In the genomic region with DNA sequence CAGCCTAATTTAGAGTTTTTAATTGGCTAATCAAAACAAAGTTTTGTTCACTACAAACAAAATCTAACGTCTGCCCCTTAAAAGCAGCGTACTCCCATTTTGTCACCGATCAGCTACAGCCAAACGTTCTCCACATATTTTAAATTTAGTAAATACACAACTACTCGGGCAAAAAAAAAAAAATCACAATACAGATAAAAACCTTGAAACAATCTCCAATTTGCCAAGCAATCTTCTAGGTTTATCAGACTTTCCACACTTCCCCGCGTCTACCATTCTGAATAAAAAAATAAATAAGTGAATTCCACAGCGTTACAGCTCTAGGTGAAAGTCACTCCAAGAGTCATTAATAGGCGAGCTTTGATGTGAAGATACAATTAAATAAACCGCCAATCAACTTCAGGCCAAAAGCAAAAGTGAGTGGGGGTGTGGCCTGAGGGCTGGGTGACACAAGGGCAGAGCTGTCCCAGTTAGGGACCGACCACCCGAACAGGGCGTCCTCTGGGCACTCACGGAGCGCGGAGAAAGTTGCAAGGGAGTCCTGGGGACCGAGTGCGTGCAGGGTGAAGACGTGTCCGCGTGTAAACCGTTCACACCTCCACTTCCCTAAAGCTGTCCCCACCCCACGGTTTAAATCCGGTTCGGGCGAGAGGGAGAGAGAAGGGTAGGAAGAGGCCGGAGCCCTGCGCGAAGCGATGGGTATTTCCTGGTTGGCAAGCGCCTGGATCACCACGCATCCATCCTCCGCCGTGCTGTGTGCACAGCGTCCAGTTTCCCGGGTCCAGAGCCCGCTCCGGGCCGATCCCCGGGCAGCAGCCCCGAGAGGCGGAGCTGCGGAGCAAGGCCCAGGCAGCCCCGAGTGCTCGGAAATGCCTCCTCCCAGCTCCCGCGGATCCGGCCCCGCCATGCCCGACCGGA, we compare ENCODE assay signal across 8 mouse cellular contexts. TPM values are rescaled to one million over a fixed set of nuclear protein-coding genes. Genes with fewer than 3 reads are reported as not detected.
DNase-seq lines count a peak whose midpoint lies in the region; ATAC-seq lines count a peak whose summit lies in the region.

No protein-coding gene starts in this region.

- H3K27ac ChIP-seq in embryonic facial prominence, embryonic 10.5 days (replicated peaks), result peak overlapping the region; percentile 98
- peak overlapping the region; percentile 93 for H3K27ac ChIP-seq in limb, embryonic 11.5 days (replicated peaks; ENCODE audit: low read depth, low read length)
- H3K27ac ChIP-seq in midbrain, embryonic 13.5 days, result peak overlapping the region; percentile 97

- H3K36me3 ChIP-seq in embryonic facial prominence, embryonic 10.5 days (replicated peaks), result no peaks in the 10 kb centered on the region; the same call in 1 of the 2 replicates
- H3K36me3 ChIP-seq in limb, embryonic 11.5 days (ENCODE audit: control insufficient read depth, insufficient read depth, low read length), result no peaks in the 10 kb centered on the region
- no peaks in the 10 kb centered on the region for H3K36me3 ChIP-seq in midbrain, embryonic 13.5 days

- peak; percentile 67 for ATAC-seq in granulocyte monocyte progenitor cell, adult 5-6 weeks (replicated peaks; ENCODE audit: poor library complexity, severe bottlenecking)
- ATAC-seq in limb, embryonic 11.5 days (ENCODE audit: insufficient number of reproducible peaks, low FRiP score, low TSS enrichment, low read depth), result peak; percentile 64
- peak; percentile 89 for ATAC-seq in midbrain, embryonic 13.5 days

- peak overlapping the region; percentile 93 for H3K4me3 ChIP-seq in embryonic facial prominence, embryonic 10.5 days
- peak overlapping the region; percentile 79 for H3K4me3 ChIP-seq in limb, embryonic 11.5 days (ENCODE audit: low read depth, low read length)
- H3K4me3 ChIP-seq in midbrain, embryonic 13.5 days (replicated peaks), result peak overlapping the region; percentile 92

- peak; percentile 86 for DNase-seq in 3134 (ENCODE audit: extremely low read depth, insufficient read length, low spot score)
- peak; percentile 81 for DNase-seq in adrenal gland, postnatal 10 days
- peak; percentile 82 for DNase-seq in embryonic facial prominence, embryonic 10.5 days (ENCODE audit: low spot score)
- peak; percentile 65 for DNase-seq in kidney, adult 11 months
- DNase-seq in limb, embryonic 11.5 days (ENCODE audit: low spot score), result peak; percentile 75
- peak; percentile 73 to 74 for DNase-seq in spleen, postnatal 10 days (ENCODE audit: low spot score in 2 of 2)

- no peaks in the 10 kb centered on the region for H3K9me3 ChIP-seq in embryonic facial prominence, embryonic 10.5 days
- H3K9me3 ChIP-seq in limb, embryonic 11.5 days (ENCODE audit: control insufficient read depth, low read length), result no peaks in the 10 kb centered on the region
- H3K9me3 ChIP-seq in midbrain, embryonic 13.5 days, result no peaks in the 10 kb centered on the region

- H3K9ac ChIP-seq in limb, embryonic 11.5 days (ENCODE audit: low read length), result peak overlapping the region; percentile 94
- H3K9ac ChIP-seq in midbrain, embryonic 13.5 days (replicated peaks), result peak overlapping the region; percentile 93

- no peaks in the 10 kb centered on the region for H3K27me3 ChIP-seq in embryonic facial prominence, embryonic 10.5 days (replicated peaks; ENCODE audit: low read depth, poor library complexity, severe bottlenecking)
- H3K27me3 ChIP-seq in limb, embryonic 11.5 days (ENCODE audit: control insufficient read depth, insufficient read depth, low read length), result no peaks in the 10 kb centered on the region
- no peaks in the 10 kb centered on the region for H3K27me3 ChIP-seq in midbrain, embryonic 13.5 days

- H3K4me1 ChIP-seq in embryonic facial prominence, embryonic 10.5 days, result peaks cover 30% of the 10 kb centered on the region
- no peaks in the 10 kb centered on the region for H3K4me1 ChIP-seq in limb, embryonic 11.5 days (ENCODE audit: control insufficient read depth, insufficient read depth, low read length)
- peaks cover 45% of the 10 kb centered on the region for H3K4me1 ChIP-seq in midbrain, embryonic 13.5 days (replicated peaks)

- H3K4me2 ChIP-seq in limb, embryonic 11.5 days (ENCODE audit: low read depth, severe bottlenecking), result peak overlapping the region; percentile 68
- peak overlapping the region; percentile 82 for H3K4me2 ChIP-seq in midbrain, embryonic 13.5 days (replicated peaks)

- WGBS in embryonic facial prominence, embryonic 10.5 days, result 6% methylated on average over 51 of the region's 51 CpGs
- 4% methylated on average over 51 of the region's 51 CpGs for WGBS in limb, embryonic 11.5 days
- 6% methylated on average over 51 of the region's 51 CpGs for WGBS in midbrain, embryonic 13.5 days

RNA-seq across cellular contexts. Expression of gene Tm9sf3, which starts 0.8 kb away (rescaled TPM):
- 100 to 1,000 TPM; 143 to 149 TPM for total RNA-seq in adrenal gland, postnatal 10 days (2021)
- polyA plus RNA-seq in embryonic facial prominence, embryonic 10.5 days (2016; fragmentation: Nextera tagmentation; extraction: Ambion mirVana), result 95.9 and 96.9 TPM in 2 replicates
- 133 TPM in 2 replicates for total RNA-seq in granulocyte monocyte progenitor cell, adult 5-6 weeks (2014; fragmentation: Nextera tagmentation)
- total RNA-seq in granulocyte monocyte progenitor cell, adult 5-6 weeks (2017), result 296 and 339 TPM in 2 replicates
- 132 and 139 TPM in 2 replicates for polyA plus RNA-seq in limb, embryonic 11.5 days (2014; fragmentation: Nextera tagmentation; extraction: Ambion mirVana)
- 89.9 and 93.0 TPM in 2 replicates for polyA plus RNA-seq in midbrain, embryonic 13.5 days (2015; fragmentation: Nextera tagmentation; extraction: Ambion mirVana)

RNA-seq across cellular contexts. Expression of gene Tll2, which starts 56.3 kb away (rescaled TPM):
- under 1 TPM; 0.27 to 0.94 TPM for total RNA-seq in adrenal gland, postnatal 10 days (2021)
- polyA plus RNA-seq in embryonic facial prominence, embryonic 10.5 days (2016; fragmentation: Nextera tagmentation; extraction: Ambion mirVana), result 0.10 and 0.26 TPM in 2 replicates
- total RNA-seq in granulocyte monocyte progenitor cell, adult 5-6 weeks (2014; fragmentation: Nextera tagmentation), result not detected in 2 replicates
- not detected in 2 replicates for total RNA-seq in granulocyte monocyte progenitor cell, adult 5-6 weeks (2017)
- polyA plus RNA-seq in limb, embryonic 11.5 days (2014; fragmentation: Nextera tagmentation; extraction: Ambion mirVana), result 0.07 TPM in 1 of 2 replicates, not detected in the other
- polyA plus RNA-seq in midbrain, embryonic 13.5 days (2015; fragmentation: Nextera tagmentation; extraction: Ambion mirVana), result 1.4 and 1.6 TPM in 2 replicates

Comparison
In these comparisons a context has a peak if more than half of its experiments do, and no peak if none do; other contexts are left out.
1. Peak in every context shown above with its lines: DNase-seq, ATAC-seq, H3K4me3 ChIP-seq and H3K27ac ChIP-seq.